Mouse (Mus musculus) left cerebral cortex, postnatal 14 days (tissue): Measurements from ENCODE around the gene Lipk. TPM values are rescaled to one million over a fixed set of nuclear protein-coding genes. Genes with fewer than 3 reads are reported as not detected.

ENCODE experiments used
- microRNA-seq, 2 experiments: library from miRNA; unstranded; fragments of <30 nt; microRNA quantifications; one replicate each; pipeline ENCODE4 v1.2.0; 2022
- total RNA-seq, 2 experiments: library from RNA; stranded (reverse); gene quantifications; 2 replicates each; pipeline ENCODE4 v1.2.3; 2021

Lipk gene
- total RNA-seq, 2 experiments from 2014 or later: not detected

Small RNA genes lying within 50 kb of the gene (microRNA-seq; reads per million reads assigned to microRNA genes)
- gene Gm23334: 0 reads per million in 2 experiments

Other genes with a start within 250 kb of the Lipk start
- gene Lipo3, start 246.3 kb upstream of the Lipk start, total RNA-seq: 1 to 10 TPM; 5.1 to 5.5 TPM
- gene Lipo1, start 220.8 kb upstream of the Lipk start, total RNA-seq: not detected
- gene Lipf, start 47.1 kb upstream of the Lipk start, total RNA-seq: not detected
- gene Lipn, start 59.1 kb downstream of the Lipk start, total RNA-seq: not detected
- gene Lipm, start 92.6 kb downstream of the Lipk start, total RNA-seq: under 1 TPM; 0.26 to 0.74 TPM
- gene Ankrd22, start 157.8 kb downstream of the Lipk start, total RNA-seq: under 1 TPM in 1 of 2 experiments, not detected in 1; 0.42 TPM
- 10 to 100 TPM; 17.6 to 20.2 TPM for gene Stambpl1, start 183.9 kb downstream of the Lipk start, total RNA-seq
- gene Acta2, start 247.3 kb downstream of the Lipk start, total RNA-seq: 10 to 100 TPM; 14.9 to 26.5 TPM